Mouse (Mus musculus) hindbrain, postnatal 0 days (tissue): Measurements from ENCODE around the gene Acrv1. TPM values are rescaled to one million over a fixed set of nuclear protein-coding genes. Genes with fewer than 3 reads are reported as not detected.
A peak's percentile ranks its signal among the peaks of the same experiment; 100 is the strongest.
"Not testable (repeated sequence)": the region's sequence is repeated elsewhere in the genome, so short reads cannot be mapped to it uniquely, and the experiment has no call there.

Experiments
- ATAC-seq: fragments of 200-750 bp; cut with Nextera tagmentation; 2 replicates; pipeline ENCODE4 v1.8.0; 2017; ENCODE audit warnings: mild to moderate bottlenecking, moderate TSS enrichment, moderate library complexity
- DNase-seq: peaks from one replicate; pipeline ENCODE4 v3.0.0-alpha.2; 2015; ENCODE audit warnings: low spot score
- H3K27ac ChIP-seq: fragments of 300-500 bp; sonication (generic); 2 replicates; pipeline ENCODE4 v1.5.1; 2014; ENCODE audit warnings: mild to moderate bottlenecking
- H3K27me3 ChIP-seq: fragments of 300-500 bp; sonication (generic); 2 replicates; pipeline ENCODE4 v1.6.1; 2014; ENCODE audit warnings: low read length, mixed read lengths; ENCODE audit not compliant: insufficient read depth
- H3K36me3 ChIP-seq: fragments of 300-500 bp; sonication (generic); 2 replicates; pipeline ENCODE4 v1.6.1; 2014; ENCODE audit warnings: low read length, mixed read lengths; ENCODE audit not compliant: insufficient read depth
- H3K4me1 ChIP-seq: fragments of 300-500 bp; sonication (generic); 2 replicates; pipeline ENCODE4 v1.6.1; 2014; ENCODE audit warnings: antibody characterized with exemption, low read length, mixed read lengths; ENCODE audit not compliant: insufficient read depth
- H3K4me2 ChIP-seq: fragments of 300-500 bp; sonication (generic); 2 replicates; pipeline ENCODE4 v1.6.1; 2014; ENCODE audit warnings: low read depth, mild to moderate bottlenecking, low read length, moderate library complexity, mixed read lengths
- H3K4me3 ChIP-seq: fragments of 300-500 bp; sonication (generic); 2 replicates; pipeline ENCODE4 v1.5.1; 2014; ENCODE audit warnings: low read length
- H3K9ac ChIP-seq: fragments of 300-500 bp; sonication (generic); replicated peaks from 2 replicates; pipeline ENCODE4 v1.6.1; 2014; ENCODE audit warnings: mild to moderate bottlenecking, low read length, moderate library complexity, mixed read lengths
- H3K9me3 ChIP-seq: fragments of 300-500 bp; sonication (generic); 2 replicates; pipeline ENCODE4 v1.6.1; 2016; ENCODE audit warnings: low read length, mixed read lengths
- CTCF ChIP-seq: IDR thresholded peaks from 2 replicates; pipeline ENCODE4 v1.5.1; 2016; ENCODE audit warnings: antibody characterized with exemption, control low read depth, low read depth
- WGBS: fragments of 180-500 bp; shearing (Covaris S2); extraction: QIAGEN DNeasy Blood & Tissue Kit; methylation state at CpG from one replicate; pipeline ENCODE4 v1.1.7; 2014; 5-methylcytosine and 5-hydroxymethylcytosine counted together
- polyA plus RNA-seq: library from polyadenylated mRNA; unstranded; fragments of >200 nt; fragmentation: Nextera tagmentation; extraction: Ambion mirVana; gene quantifications from 2 replicates; pipeline ENCODE4 v1.2.1, GENCODE M21; 2015
- total RNA-seq: library from RNA; depleted of rRNA; stranded (reverse); fragments of >200 nt; gene quantifications from 2 replicates; pipeline ENCODE4 v1.2.3, GENCODE M21; 2014; rRNA removed

Gene Acrv1
- total RNA-seq: not detected in 2 replicates
- not detected in 2 replicates for polyA plus RNA-seq

DNA sequence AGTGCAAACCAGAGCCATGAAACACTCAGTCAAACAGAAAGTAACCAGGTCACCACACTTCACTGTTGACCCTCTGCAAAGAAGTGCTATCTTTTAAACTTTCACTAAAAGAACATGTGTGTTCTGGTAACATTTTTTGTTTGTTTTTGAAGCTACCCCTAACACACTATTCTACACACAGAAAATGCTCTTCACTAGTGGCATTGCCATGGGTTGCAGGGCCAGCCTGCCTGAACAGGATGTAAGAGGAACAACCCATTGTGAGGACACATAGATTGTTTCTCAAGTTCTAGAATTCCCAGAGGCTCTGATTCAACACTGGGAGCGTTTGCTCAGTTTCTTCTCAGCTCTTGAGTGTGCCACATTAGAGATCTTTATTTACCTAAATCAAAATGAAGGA is at the start of gene Acrv1:
Gene Acrv1 (plus strand): TSS at position 301 of the 400 bp plus-strand sequence.
- Histone ChIP-seq H3K9me3 (no peaks in the 10 kb centered on the region), H3K9ac (no peak within 1 kb of the TSS), H3K4me1 (no peaks in the 10 kb centered on the region), H3K27ac (no peak within 1 kb of the TSS), H3K4me3 (no peak within 1 kb of the TSS), H3K4me2 (no peak within 1 kb of the TSS), H3K36me3 (no peaks in the 10 kb centered on the region), H3K27me3 (no peaks in the 10 kb centered on the region)
- 70% methylated on average over 1 of the region's 1 CpGs for WGBS
- no peak for TF ChIP-seq CTCF
- no peak for ATAC-seq
- no peak for DNase-seq

- H3K4me2 ChIP-seq, DNase-seq, ATAC-seq, H3K27me3 ChIP-seq, H3K9ac ChIP-seq, H3K4me3 ChIP-seq, H3K27ac ChIP-seq, H3K9me3 ChIP-seq, H3K36me3 ChIP-seq, H3K4me1 ChIP-seq: not testable (repeated sequence)
- WGBS: 62% methylated on average over 3 of the region's 3 CpGs
These were observed 49.7 kb upstream of the Acrv1 start, which contains the start of gene A630095E13Rik for GRCm38 (mm10) chr9:36643276-36643675. Gene A630095E13Rik, minus strand, starts transcription at chr9:36643376.

DNA sequence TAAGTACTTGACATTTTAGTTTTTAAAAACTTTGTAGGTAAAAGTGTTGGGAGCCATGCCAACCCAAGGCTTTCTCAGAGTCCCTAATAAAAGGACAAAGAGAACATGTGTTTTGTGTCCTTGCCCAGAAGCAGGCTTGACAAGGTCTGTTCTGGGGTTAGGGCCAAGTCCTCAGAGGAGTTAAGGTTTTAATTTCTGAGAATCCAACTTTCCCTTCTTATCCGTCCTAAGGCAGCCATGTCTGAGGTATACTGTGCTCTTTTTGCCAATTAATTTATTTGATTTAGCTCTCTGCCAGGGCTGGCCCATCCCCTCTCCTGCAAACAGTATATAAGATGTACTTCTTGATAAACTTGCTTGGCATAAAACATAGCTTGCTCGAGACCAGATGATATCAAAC is 11.6 kb upstream of the Acrv1 start:
- H3K9ac ChIP-seq: no peak overlapping the region
- ATAC-seq (no peak), DNase-seq (peak; percentile 2)
- H3K36me3 ChIP-seq: no peaks in the 10 kb centered on the region
- H3K4me1 ChIP-seq: no peaks in the 10 kb centered on the region
- no peaks in the 10 kb centered on the region for H3K9me3 ChIP-seq
- H3K4me2 ChIP-seq: no peak overlapping the region
- 61% methylated on average over 2 of the region's 2 CpGs for WGBS
- TF ChIP-seq CTCF: no peak
- no peaks in the 10 kb centered on the region for H3K27me3 ChIP-seq
- H3K4me3 ChIP-seq: no peak overlapping the region
- H3K27ac ChIP-seq: no peak overlapping the region

DNA sequence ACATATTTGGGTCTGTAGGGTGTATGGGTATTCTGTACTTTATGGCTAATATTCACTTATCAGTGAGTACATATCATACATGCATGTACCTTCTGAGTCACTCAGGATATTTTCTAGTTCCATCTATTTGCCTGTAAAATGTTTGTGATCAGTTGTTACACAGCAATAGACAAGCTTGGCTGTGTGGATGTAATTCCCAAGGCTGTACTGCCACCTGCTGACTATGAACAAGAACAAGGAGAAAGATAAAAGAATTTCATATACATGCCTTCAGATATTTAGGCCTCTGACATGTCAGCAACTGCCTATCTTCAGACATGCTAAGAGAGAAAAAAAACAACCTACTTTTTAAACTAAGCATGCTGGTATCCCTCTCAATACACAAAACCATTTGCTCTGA is 5.7 kb upstream of the Acrv1 start:
- H3K27ac ChIP-seq: no peak overlapping the region
- H3K27me3 ChIP-seq: no peaks in the 10 kb centered on the region
- H3K9me3 ChIP-seq: no peaks in the 10 kb centered on the region
- H3K4me2 ChIP-seq: no peak overlapping the region
- H3K4me3 ChIP-seq: no peak overlapping the region
- ATAC-seq (no peak), DNase-seq (peak; percentile 39)
- no peak overlapping the region for H3K9ac ChIP-seq
- no peaks in the 10 kb centered on the region for H3K4me1 ChIP-seq
- no peak for TF ChIP-seq CTCF
- no peaks in the 10 kb centered on the region for H3K36me3 ChIP-seq

- no peak overlapping the region for H3K4me2 ChIP-seq
- H3K36me3 ChIP-seq: no peaks in the 10 kb centered on the region
- no peak for TF ChIP-seq CTCF
- H3K4me3 ChIP-seq: no peak overlapping the region
- no peaks in the 10 kb centered on the region for H3K4me1 ChIP-seq
- H3K9ac ChIP-seq: no peak overlapping the region
- no peak overlapping the region for H3K27ac ChIP-seq
- ATAC-seq (no peak), DNase-seq (no peak)
- WGBS: 93% methylated on average over 10 of the region's 10 CpGs
- H3K9me3 ChIP-seq: no peaks in the 10 kb centered on the region
- H3K27me3 ChIP-seq: no peaks in the 10 kb centered on the region
These were observed 1.3 kb downstream of the Acrv1 start for GRCm38 (mm10) chr9:36694276-36694675.

DNA sequence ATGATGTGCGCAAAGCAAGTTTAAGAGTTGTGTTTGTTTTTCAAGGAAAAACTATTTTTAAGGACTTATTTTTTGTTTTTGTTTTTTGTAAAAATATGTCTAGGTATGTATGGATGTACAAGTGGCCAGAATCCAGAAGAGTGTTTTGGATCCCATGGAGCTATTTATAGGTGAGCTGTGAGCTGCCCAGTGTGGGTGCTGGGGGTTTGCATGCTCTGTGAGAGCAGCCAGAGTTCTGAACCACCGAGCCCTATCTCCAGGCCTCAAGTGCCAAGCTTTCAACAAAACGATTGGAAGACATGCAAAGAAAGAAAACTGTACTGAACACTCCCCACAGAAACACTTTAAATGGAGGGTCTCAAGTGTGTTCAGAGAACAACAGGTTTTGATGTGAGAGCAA is 12.9 kb downstream of the Acrv1 start:
- no peak for ATAC-seq
- H3K4me3 ChIP-seq: no peak overlapping the region
- no peaks in the 10 kb centered on the region for H3K4me1 ChIP-seq
- no peak overlapping the region for H3K27ac ChIP-seq
- H3K9me3 ChIP-seq: no peaks in the 10 kb centered on the region
- no peak for DNase-seq
- H3K9ac ChIP-seq: no peak overlapping the region
- H3K4me2 ChIP-seq: no peak overlapping the region
- H3K27me3 ChIP-seq: no peaks in the 10 kb centered on the region
- H3K36me3 ChIP-seq: no peaks in the 10 kb centered on the region
- WGBS: 90% methylated on average over 3 of the region's 3 CpGs
- TF ChIP-seq CTCF: no peak

DNA sequence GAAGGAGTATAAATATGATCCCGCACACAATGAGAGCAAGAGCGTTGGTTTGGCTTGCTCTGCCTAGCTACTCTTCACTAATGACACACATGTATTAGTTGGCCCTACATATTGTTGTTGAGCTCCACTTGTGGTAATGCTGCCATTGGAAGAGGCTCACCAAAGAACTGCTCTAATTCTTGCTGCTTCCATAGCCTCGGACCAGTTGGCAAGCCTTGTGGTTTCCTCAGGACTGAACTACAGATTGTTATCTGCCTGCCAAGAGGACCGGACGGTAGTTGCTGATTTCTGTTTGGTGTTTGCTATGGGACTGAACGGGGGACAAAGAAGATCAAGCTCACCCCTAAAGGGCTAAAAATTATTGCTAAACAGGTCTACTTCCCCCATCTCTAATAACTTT is 14.3 kb downstream of the Acrv1 start:
- Histone ChIP-seq H3K36me3 (no peaks in the 10 kb centered on the region), H3K4me3 (no peak overlapping the region), H3K9me3 (no peaks in the 10 kb centered on the region), H3K9ac (no peak overlapping the region), H3K27ac (no peak overlapping the region), H3K4me2 (no peak overlapping the region), H3K4me1 (no peaks in the 10 kb centered on the region), H3K27me3 (no peaks in the 10 kb centered on the region)
- no peak for ATAC-seq
- WGBS: 93% methylated on average over 6 of the region's 6 CpGs
- no peak for DNase-seq
- TF ChIP-seq CTCF: no peak
